Mouse (Mus musculus): ENCODE data around the gene Hectd1. TPM values are rescaled to one million over a fixed set of nuclear protein-coding genes. Genes with fewer than 3 reads are reported as not detected.

The Hectd1 gene
- polyA plus RNA-seq (2015; fragmentation: Nextera tagmentation; extraction: Ambion mirVana) = 27.2 and 27.8 TPM in 2 replicates

GRCm38 (mm10) chr12:51829290-51830076, at the start of gene Hectd1:
Hectd1 (minus strand) TSS chr12:51829536.

Other genes with a start within 250 kb of the Hectd1 start
- gene Coch, start 236.2 kb downstream of the Hectd1 start, polyA plus RNA-seq (2015; fragmentation: Nextera tagmentation; extraction: Ambion mirVana) = 0.59 and 0.87 TPM in 2 replicates
- 41.0 and 44.7 TPM in 2 replicates for gene Ap4s1, start 138.5 kb downstream of the Hectd1 start, polyA plus RNA-seq (2015; fragmentation: Nextera tagmentation; extraction: Ambion mirVana)
- 37.2 and 41.5 TPM in 2 replicates for gene Strn3, start 137.6 kb downstream of the Hectd1 start, polyA plus RNA-seq (2015; fragmentation: Nextera tagmentation; extraction: Ambion mirVana)
- gene Heatr5a, start 141.8 kb upstream of the Hectd1 start, polyA plus RNA-seq (2015; fragmentation: Nextera tagmentation; extraction: Ambion mirVana) = 7.2 and 8.5 TPM in 2 replicates
- gene Dtd2, start 177.0 kb upstream of the Hectd1 start, polyA plus RNA-seq (2015; fragmentation: Nextera tagmentation; extraction: Ambion mirVana) = 17.8 and 19.1 TPM in 2 replicates
- not detected in 2 replicates for gene Gpr33, start 198.5 kb upstream of the Hectd1 start, polyA plus RNA-seq (2015; fragmentation: Nextera tagmentation; extraction: Ambion mirVana)